Mouse (Mus musculus) forebrain, embryonic 16.5 days (tissue): ENCODE data around the gene Timp3. TPM values are rescaled to one million over a fixed set of nuclear protein-coding genes. Genes with fewer than 3 reads are reported as not detected.

Experiments
- ATAC-seq: fragments of 200-750 bp; cut with Nextera tagmentation; 2 replicates; pipeline ENCODE4 v1.8.0; 2017; ENCODE audit warnings: mild to moderate bottlenecking, moderate library complexity
- H3K27ac ChIP-seq: fragments of 300-500 bp; sonication (generic); 2 replicates; pipeline ENCODE4 v1.5.1; 2014; ENCODE audit warnings: low read length, control low read depth
- H3K27me3 ChIP-seq: fragments of 300-500 bp; sonication (generic); replicated peaks from 2 replicates; pipeline ENCODE4 v1.6.1; 2014; ENCODE audit warnings: low read length; ENCODE audit not compliant: control insufficient read depth, insufficient read depth
- H3K36me3 ChIP-seq: fragments of 300-500 bp; sonication (generic); 2 replicates; pipeline ENCODE4 v1.6.1; 2014; ENCODE audit not compliant: control insufficient read depth, insufficient read depth
- H3K4me1 ChIP-seq: fragments of 300-500 bp; sonication (generic); replicated peaks from 2 replicates; pipeline ENCODE4 v1.6.1; 2014; ENCODE audit warnings: low read length; ENCODE audit not compliant: control insufficient read depth, insufficient read depth
- H3K4me2 ChIP-seq: fragments of 300-500 bp; sonication (generic); 2 replicates; pipeline ENCODE4 v1.6.1; 2014; ENCODE audit warnings: mild to moderate bottlenecking, low read length, control low read depth
- H3K4me3 ChIP-seq: fragments of 300-500 bp; sonication (generic); replicated peaks from 2 replicates; pipeline ENCODE4 v1.5.1; 2014; ENCODE audit warnings: mild to moderate bottlenecking, low read length, control low read depth
- H3K9ac ChIP-seq: fragments of 300-500 bp; sonication (generic); replicated peaks from 2 replicates; pipeline ENCODE4 v1.6.1; 2014; ENCODE audit warnings: low read depth, low read length, control low read depth
- H3K9me3 ChIP-seq: fragments of 300-500 bp; sonication (generic); 2 replicates; pipeline ENCODE4 v1.6.1; 2016; ENCODE audit warnings: low read length; ENCODE audit not compliant: control insufficient read depth
- WGBS: fragments of 180-500 bp; shearing (Covaris S2); extraction: QIAGEN DNeasy Blood & Tissue Kit; methylation state at CpG from one replicate; pipeline ENCODE4 v1.1.7; 2014; 5-methylcytosine and 5-hydroxymethylcytosine counted together
- polyA plus RNA-seq: library from polyadenylated mRNA; unstranded; fragments of >200 nt; fragmentation: Nextera tagmentation; extraction: Ambion mirVana; gene quantifications from 2 replicates; pipeline ENCODE4 v1.2.1, GENCODE M21; 2015

Timp3 gene
- polyA plus RNA-seq, 1 experiment from 2014 or later, result 21.4 TPM

GRCm38 (mm10) chr10:86294599-86295365, 5.4 kb upstream of the Timp3 start:
- no peak overlapping the region for H3K4me2 ChIP-seq
- no peak for ATAC-seq
- no peaks in the 10 kb centered on the region for H3K36me3 ChIP-seq
- no peak overlapping the region for H3K4me3 ChIP-seq
- H3K4me1 ChIP-seq, result peaks cover 6% of the 10 kb centered on the region
- no peak overlapping the region for H3K9ac ChIP-seq
- H3K9me3 ChIP-seq, result no peaks in the 10 kb centered on the region
- WGBS, result 64% methylated on average over 10 of the region's 10 CpGs
- H3K27me3 ChIP-seq, result 0 out of 2 replicates have a peak, but pooled peaks cover 3% of the 10 kb centered on the region
- H3K27ac ChIP-seq, result no peak overlapping the region

GRCm38 (mm10) chr10:86295454-86296098, 4.6 kb upstream of the Timp3 start:
- Histone ChIP-seq H3K36me3 (no peaks in the 10 kb centered on the region), H3K27me3 (0 out of 2 replicates have a peak, but pooled peaks cover 3% of the 10 kb centered on the region), H3K9me3 (no peaks in the 10 kb centered on the region), H3K4me2 (peak overlapping the region; percentile 44), H3K27ac (no peak overlapping the region), H3K4me1 (peaks cover 13% of the 10 kb centered on the region), H3K4me3 (no peak overlapping the region), H3K9ac (peak overlapping the region; percentile 41; the same call in 1 of the 2 replicates)
- no peak for ATAC-seq
- 22% methylated on average over 13 of the region's 13 CpGs for WGBS

GRCm38 (mm10) chr10:86296111-86296510, 4.1 kb upstream of the Timp3 start:
- Histone ChIP-seq H3K9me3 (no peaks in the 10 kb centered on the region), H3K4me3 (no peak overlapping the region), H3K4me1 (peaks cover 19% of the 10 kb centered on the region), H3K27ac (no peak overlapping the region), H3K4me2 (peak overlapping the region; percentile 44), H3K36me3 (no peaks in the 10 kb centered on the region), H3K27me3 (0 out of 2 replicates have a peak, but pooled peaks cover 3% of the 10 kb centered on the region), H3K9ac (peak overlapping the region; percentile 41; the same call in 1 of the 2 replicates)
- 4% methylated on average over 14 of the region's 14 CpGs for WGBS
- peak; percentile 68 for ATAC-seq

GRCm38 (mm10) chr10:86297307-86297706, 2.9 kb upstream of the Timp3 start:
- H3K4me1 ChIP-seq, result peaks cover 24% of the 10 kb centered on the region
- ATAC-seq, result no peak
- 94% methylated on average over 2 of the region's 2 CpGs for WGBS

GRCm38 (mm10) chr10:86298326-86298725, 1.8 kb upstream of the Timp3 start:
- H3K27me3 ChIP-seq, result 0 out of 2 replicates have a peak, but pooled peaks cover 6% of the 10 kb centered on the region
- WGBS, result 61% methylated on average over 6 of the region's 6 CpGs
- H3K4me1 ChIP-seq, result peaks cover 32% of the 10 kb centered on the region
- no peak overlapping the region for H3K4me3 ChIP-seq
- H3K4me2 ChIP-seq, result no peak overlapping the region
- H3K27ac ChIP-seq, result no peak overlapping the region
- no peak for ATAC-seq
- H3K9me3 ChIP-seq, result no peaks in the 10 kb centered on the region
- H3K36me3 ChIP-seq, result no peaks in the 10 kb centered on the region
- H3K9ac ChIP-seq, result no peak overlapping the region

More at GRCm38 (mm10) chr10:86297307-86297706, 2.9 kb upstream of the Timp3 start:
- no peaks in the 10 kb centered on the region for H3K9me3 ChIP-seq
- no peaks in the 10 kb centered on the region for H3K36me3 ChIP-seq
- no peak overlapping the region for H3K27ac ChIP-seq
- no peak overlapping the region for H3K4me3 ChIP-seq
- 0 out of 2 replicates have a peak, but pooled peaks cover 6% of the 10 kb centered on the region for H3K27me3 ChIP-seq
- no peak overlapping the region for H3K9ac ChIP-seq
- no peak overlapping the region for H3K4me2 ChIP-seq

GRCm38 (mm10) chr10:86299795-86300194, 377 bp upstream of the Timp3 start:
- 40% methylated on average over 6 of the region's 6 CpGs for WGBS
- no peak for ATAC-seq
- peaks cover 37% of the 10 kb centered on the region for H3K4me1 ChIP-seq
- H3K4me3 ChIP-seq, result peak overlapping the region; percentile 61
- peak overlapping the region; percentile 100 for H3K4me2 ChIP-seq
- 0 out of 2 replicates have a peak, but pooled peaks cover 6% of the 10 kb centered on the region for H3K27me3 ChIP-seq
- H3K36me3 ChIP-seq, result no peaks in the 10 kb centered on the region
- no peaks in the 10 kb centered on the region for H3K9me3 ChIP-seq
- peak overlapping the region; percentile 67 for H3K9ac ChIP-seq
- no peak overlapping the region for H3K27ac ChIP-seq

GRCm38 (mm10) chr10:86301117-86301490, 932 bp downstream of the Timp3 start:
- ATAC-seq, result no peak
- Histone ChIP-seq H3K4me2 (peak overlapping the region; percentile 100), H3K9me3 (no peaks in the 10 kb centered on the region), H3K4me3 (peak overlapping the region; percentile 61), H3K27me3 (0 out of 2 replicates have a peak, but pooled peaks cover 6% of the 10 kb centered on the region), H3K27ac (no peak overlapping the region), H3K9ac (peak overlapping the region; percentile 67), H3K4me1 (peaks cover 33% of the 10 kb centered on the region), H3K36me3 (no peaks in the 10 kb centered on the region)
- WGBS, result 2% methylated on average over 10 of the region's 10 CpGs

- ATAC-seq, result no peak
- peak overlapping the region; percentile 100 for H3K4me2 ChIP-seq
- no peak overlapping the region for H3K27ac ChIP-seq
- H3K27me3 ChIP-seq, result 0 out of 2 replicates have a peak, but pooled peaks cover 6% of the 10 kb centered on the region
- peak overlapping the region; percentile 67 for H3K9ac ChIP-seq
- no peaks in the 10 kb centered on the region for H3K9me3 ChIP-seq
- no peaks in the 10 kb centered on the region for H3K36me3 ChIP-seq
- peaks cover 31% of the 10 kb centered on the region for H3K4me1 ChIP-seq
- peak overlapping the region; percentile 61 for H3K4me3 ChIP-seq
- 30% methylated on average over 4 of the region's 4 CpGs for WGBS
Measured at GRCm38 (mm10) chr10:86301593-86302317, 1.6 kb downstream of the Timp3 start.

GRCm38 (mm10) chr10:86302318-86302648, 2.1 kb downstream of the Timp3 start:
- WGBS, result 64% methylated on average over 4 of the region's 4 CpGs
- no peaks in the 10 kb centered on the region for H3K9me3 ChIP-seq

More at GRCm38 (mm10) chr10:86302318-86302648, 2.1 kb downstream of the Timp3 start:
- 0 out of 2 replicates have a peak, but pooled peaks cover 6% of the 10 kb centered on the region for H3K27me3 ChIP-seq
- peaks cover 31% of the 10 kb centered on the region for H3K4me1 ChIP-seq
- H3K4me2 ChIP-seq, result peak overlapping the region; percentile 100; the same call in 1 of the 2 replicates
- H3K9ac ChIP-seq, result no peak overlapping the region
- ATAC-seq, result no peak
- no peaks in the 10 kb centered on the region for H3K36me3 ChIP-seq
- H3K4me3 ChIP-seq, result no peak overlapping the region
- H3K27ac ChIP-seq, result no peak overlapping the region
